Mouse (Mus musculus): ENCODE results near the gene Olfr633. TPM values are rescaled to one million over a fixed set of nuclear protein-coding genes. Genes with fewer than 3 reads are reported as not detected.
"Not testable (repeated sequence)": the region's sequence is repeated elsewhere in the genome, so short reads cannot be mapped to it uniquely, and the experiment has no call there.

The Olfr633 gene
- not detected in 2 replicates for polyA plus RNA-seq (2012; rRNA removed)

- no peak for DNase-seq (ENCODE audit: low read depth)
These were observed at the start of gene Olfr633 for GRCm38 (mm10) chr7:103944137-103944536. TSS of gene Olfr633 (plus strand) at chr7:103944437.

DNA sequence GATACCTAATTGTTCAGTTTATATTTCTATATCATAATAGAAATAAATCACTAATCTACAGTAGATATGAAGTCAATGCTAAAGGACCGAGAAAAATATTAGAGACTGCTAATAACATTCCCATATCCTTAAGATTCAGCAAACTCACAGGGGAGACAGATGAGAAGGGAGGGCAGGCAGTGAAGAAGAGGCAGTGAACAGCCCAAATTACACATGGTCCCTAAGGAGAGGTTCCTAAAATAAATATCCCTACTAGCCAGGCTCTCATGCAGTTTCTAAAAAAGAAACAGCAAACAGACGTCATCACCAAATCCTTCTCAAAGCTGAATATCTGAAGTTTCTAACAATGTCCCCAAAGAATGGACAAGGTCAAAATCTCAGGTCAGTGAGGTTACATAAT, 41.0 kb upstream of the Olfr633 start, which contains the start of gene Olfr65:
TSS of gene Olfr65 (plus strand) at position 301 of the 400 bp plus-strand sequence.
- DNase-seq (ENCODE audit: low read depth) = no peak

- no peak for DNase-seq (ENCODE audit: low read depth)
These were observed 34.2 kb upstream of the Olfr633 start for GRCm38 (mm10) chr7:103910047-103910446.

GRCm38 (mm10) chr7:103912969-103913511, 31.2 kb upstream of the Olfr633 start:
- DNase-seq (ENCODE audit: low read depth) = no peak

DNA sequence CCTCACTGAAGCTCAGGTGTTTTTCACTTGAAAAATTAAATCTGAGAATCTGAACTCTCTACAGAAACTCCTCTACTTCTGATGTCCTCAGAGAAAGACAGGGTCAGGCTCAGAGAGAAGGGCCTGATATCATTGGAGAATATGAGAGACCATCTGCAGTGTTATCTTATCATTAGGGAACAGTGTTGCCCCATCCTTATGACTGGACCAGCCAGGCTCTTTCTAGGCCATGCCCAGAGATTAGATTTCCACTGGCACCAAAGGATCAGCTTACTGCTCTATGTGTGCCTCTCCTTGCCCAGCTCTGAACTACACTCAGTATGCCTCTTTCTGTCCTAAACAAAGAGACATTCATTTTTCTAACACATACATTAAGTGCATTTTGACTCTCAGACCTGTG, 28.9 kb upstream of the Olfr633 start:
- DNase-seq (ENCODE audit: low read depth) = no peak

DNA sequence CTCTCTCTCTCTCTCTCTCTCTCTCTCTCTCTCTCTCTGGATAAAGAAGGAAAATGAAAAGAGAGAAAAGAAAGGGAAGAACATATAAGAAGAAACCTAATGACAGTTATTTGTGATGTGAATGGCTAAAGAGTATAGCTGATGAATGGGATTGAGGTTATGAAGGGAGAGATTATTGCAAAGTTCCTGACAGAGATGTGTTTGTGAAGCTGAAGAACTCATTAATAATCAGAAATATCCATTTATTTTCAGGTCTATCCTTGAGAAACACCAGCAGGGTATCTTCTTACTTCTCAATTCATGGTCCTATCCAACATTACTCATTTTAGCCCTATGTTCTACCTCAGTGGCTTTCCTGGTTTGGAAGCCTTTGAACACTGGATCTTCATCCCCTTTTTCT, 15.7 kb upstream of the Olfr633 start, which contains the start of gene Olfr631:
TSS of gene Olfr631 (plus strand) at position 301 of the 400 bp plus-strand sequence.
- DNase-seq (ENCODE audit: low read depth) = no peak

DNA sequence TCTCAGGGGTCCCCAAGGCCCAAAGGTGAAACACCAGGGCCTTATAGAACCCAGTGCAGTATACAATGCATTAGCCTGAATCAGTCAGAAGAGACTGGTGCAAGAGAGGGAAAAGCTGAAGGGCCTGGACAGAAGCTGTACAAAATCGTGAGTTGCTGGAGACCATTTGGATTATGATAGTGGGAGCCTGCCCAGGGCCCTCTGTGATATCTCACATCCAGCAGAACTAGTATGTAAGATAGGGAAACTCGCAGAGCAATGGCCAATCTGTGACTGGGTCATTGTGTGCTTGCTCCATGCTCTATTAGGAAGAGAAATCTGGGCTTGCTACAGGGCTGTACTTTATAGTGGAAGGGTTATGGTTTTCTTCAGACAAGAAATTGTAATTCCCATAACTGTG, 10.0 kb upstream of the Olfr633 start, which contains the start of gene Olfr632:
TSS of gene Olfr632 (plus strand) at position 84 of the 400 bp plus-strand sequence.
- DNase-seq (ENCODE audit: low read depth) = no peak

GRCm38 (mm10) chr7:103942730-103943129, 1.5 kb upstream of the Olfr633 start:
- no peak for DNase-seq (ENCODE audit: low read depth)

DNA sequence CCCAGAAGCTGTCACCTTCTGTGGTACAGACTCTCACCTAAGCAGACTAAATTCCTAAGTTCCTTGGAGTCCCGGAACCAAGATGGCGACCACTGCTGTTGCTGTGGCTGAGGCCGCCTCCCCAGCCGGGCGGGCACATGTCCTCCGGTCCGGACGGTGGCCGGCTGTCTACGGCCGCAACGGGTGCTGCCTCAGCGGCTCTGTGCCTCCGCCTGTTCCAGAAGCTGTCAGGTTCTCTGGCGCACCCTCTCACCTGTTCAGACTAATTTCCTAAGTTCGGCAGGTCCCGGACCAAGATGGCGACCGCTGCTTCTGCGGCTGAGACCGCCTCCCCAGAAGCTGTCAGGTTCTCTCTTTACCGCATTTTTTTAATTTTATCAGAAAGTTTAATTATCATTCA, 22.6 kb downstream of the Olfr633 start:
- not testable (repeated sequence) for DNase-seq (ENCODE audit: low read depth)

GRCm38 (mm10) chr7:103970852-103971251, 26.6 kb downstream of the Olfr633 start, which contains the start of gene Olfr635:
TSS of gene Olfr635 (plus strand) at chr7:103971152.
- no peak for DNase-seq (ENCODE audit: low read depth)

DNA sequence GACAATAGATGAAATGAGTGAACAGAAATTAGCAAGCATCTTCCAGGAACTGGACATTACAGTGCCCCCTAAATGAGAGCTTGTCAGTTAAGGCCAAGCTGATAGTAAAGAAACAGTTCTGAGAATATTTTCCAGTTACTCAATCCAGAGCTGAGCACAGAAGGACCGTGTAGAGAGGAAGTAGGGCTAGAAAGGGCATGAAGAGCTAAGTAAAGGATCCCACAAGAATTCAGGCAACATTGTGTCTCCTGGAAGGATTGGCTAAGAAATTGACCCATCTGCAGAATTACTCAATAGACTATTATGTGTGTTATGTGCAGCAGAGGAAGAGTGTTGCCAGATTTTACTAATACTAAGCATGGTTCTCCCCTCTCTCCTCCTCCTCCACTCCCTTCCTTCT, 27.5 kb downstream of the Olfr633 start:
- no peak for DNase-seq (ENCODE audit: low read depth)

- no peak for DNase-seq (ENCODE audit: low read depth)
These were observed 54.2 kb downstream of the Olfr633 start, which contains the start of gene Olfr638 for GRCm38 (mm10) chr7:103998446-103998845. TSS of gene Olfr638 (plus strand) at chr7:103998746.

Other genes starting within 250 kb of the Olfr633 start
- gene Olfr243, start 229.8 kb upstream of the Olfr633 start, polyA plus RNA-seq (2012; rRNA removed) = not detected in 2 replicates
- gene Olfr628, start 214.1 kb upstream of the Olfr633 start, polyA plus RNA-seq (2012; rRNA removed) = not detected in 2 replicates
- gene Olfr629, start 199.5 kb upstream of the Olfr633 start, polyA plus RNA-seq (2012; rRNA removed) = not detected in 2 replicates
- not detected in 2 replicates for gene Olfr630, start 187.1 kb upstream of the Olfr633 start, polyA plus RNA-seq (2012; rRNA removed)
- gene Olfr69, start 172.8 kb upstream of the Olfr633 start, polyA plus RNA-seq (2012; rRNA removed) = not detected in 2 replicates
- gene Olfr68, start 164.7 kb upstream of the Olfr633 start, polyA plus RNA-seq (2012; rRNA removed) = not detected in 2 replicates
- gene Olfr67, start 152.6 kb upstream of the Olfr633 start, polyA plus RNA-seq (2012; rRNA removed) = not detected in 2 replicates
- 189 and 481 TPM in 2 replicates for gene Hbb-bt, start 130.4 kb upstream of the Olfr633 start, polyA plus RNA-seq (2012; rRNA removed)
- 2,031 and 4,766 TPM in 2 replicates for gene Hbb-bs, start 116.3 kb upstream of the Olfr633 start, polyA plus RNA-seq (2012; rRNA removed)
- gene Hbb-bh2, start 103.9 kb upstream of the Olfr633 start, polyA plus RNA-seq (2012; rRNA removed) = not detected in 2 replicates
- not detected in 2 replicates for gene Hbb-bh1, start 101.3 kb upstream of the Olfr633 start, polyA plus RNA-seq (2012; rRNA removed)
- gene Hbb-y, start 91.2 kb upstream of the Olfr633 start, polyA plus RNA-seq (2012; rRNA removed) = not detected in 2 replicates
- not detected in 2 replicates for gene Olfr66, start 58.2 kb upstream of the Olfr633 start, polyA plus RNA-seq (2012; rRNA removed)
- gene Olfr64, start 50.0 kb upstream of the Olfr633 start, polyA plus RNA-seq (2012; rRNA removed) = not detected in 2 replicates
- gene Olfr65, start 41.0 kb upstream of the Olfr633 start, polyA plus RNA-seq (2012; rRNA removed) = not detected in 2 replicates
- not detected in 2 replicates for gene Olfr631, start 15.6 kb upstream of the Olfr633 start, polyA plus RNA-seq (2012; rRNA removed)
- not detected in 2 replicates for gene Olfr632, start 10.1 kb upstream of the Olfr633 start, polyA plus RNA-seq (2012; rRNA removed)
- not detected in 2 replicates for gene Olfr635, start 26.7 kb downstream of the Olfr633 start, polyA plus RNA-seq (2012; rRNA removed)
- gene Olfr638, start 54.3 kb downstream of the Olfr633 start, polyA plus RNA-seq (2012; rRNA removed) = not detected in 2 replicates
- not detected in 2 replicates for gene Olfr639, start 72.9 kb downstream of the Olfr633 start, polyA plus RNA-seq (2012; rRNA removed)
- gene Olfr640, start 81.1 kb downstream of the Olfr633 start, polyA plus RNA-seq (2012; rRNA removed) = not detected in 2 replicates
- gene Olfr641, start 91.0 kb downstream of the Olfr633 start, polyA plus RNA-seq (2012; rRNA removed) = not detected in 2 replicates
- not detected in 2 replicates for gene Olfr642, start 108.2 kb downstream of the Olfr633 start, polyA plus RNA-seq (2012; rRNA removed)
- gene 4930516K23Rik, start 117.0 kb downstream of the Olfr633 start, polyA plus RNA-seq (2012; rRNA removed) = not detected in 2 replicates
- not detected in 2 replicates for gene Olfr644, start 127.4 kb downstream of the Olfr633 start, polyA plus RNA-seq (2012; rRNA removed)
- not detected in 2 replicates for gene Olfr645, start 141.0 kb downstream of the Olfr633 start, polyA plus RNA-seq (2012; rRNA removed)
- gene Olfr646, start 160.4 kb downstream of the Olfr633 start, polyA plus RNA-seq (2012; rRNA removed) = not detected in 2 replicates
- gene Ubqln5, start 185.4 kb downstream of the Olfr633 start, polyA plus RNA-seq (2012; rRNA removed) = 0.14 and 0.34 TPM in 2 replicates
- not detected in 2 replicates for gene Olfr643, start 193.0 kb downstream of the Olfr633 start, polyA plus RNA-seq (2012; rRNA removed)
- 1.6 and 2.4 TPM in 2 replicates for gene Ubqln3, start 198.8 kb downstream of the Olfr633 start, polyA plus RNA-seq (2012; rRNA removed)
- gene Ubqlnl, start 206.1 kb downstream of the Olfr633 start, polyA plus RNA-seq (2012; rRNA removed) = 2.4 TPM in 2 replicates
- 0.05 TPM in 1 of 2 replicates, not detected in the other for gene Olfm5, start 220.4 kb downstream of the Olfr633 start, polyA plus RNA-seq (2012; rRNA removed)
- gene Olfr648, start 239.0 kb downstream of the Olfr633 start, polyA plus RNA-seq (2012; rRNA removed) = 0.05 TPM in 1 of 2 replicates, not detected in the other